Mouse (Mus musculus) lung, embryonic 16.5 days (tissue): ENCODE measurements around the gene Rbm7. TPM values are rescaled to one million over a fixed set of nuclear protein-coding genes. Genes with fewer than 3 reads are reported as not detected.
"Not testable (repeated sequence)": the region's sequence is repeated elsewhere in the genome, so short reads cannot be mapped to it uniquely, and the experiment has no call there.

ENCODE experiments used
- ATAC-seq: fragments of 200-750 bp; cut with Nextera tagmentation; 2 replicates; pipeline ENCODE4 v1.8.0; 2017; ENCODE audit warnings: low read depth, mild to moderate bottlenecking, moderate library complexity
- H3K27ac ChIP-seq: fragments of 300-500 bp; sonication (generic); 2 replicates; pipeline ENCODE4 v1.5.1; 2014; ENCODE audit warnings: mild to moderate bottlenecking, control low read depth, low read length
- H3K27me3 ChIP-seq: fragments of 300-500 bp; sonication (generic); 2 replicates; pipeline ENCODE4 v1.6.1; 2014; ENCODE audit warnings: low read depth, low read length, mixed read lengths; ENCODE audit not compliant: control insufficient read depth, insufficient read depth
- H3K36me3 ChIP-seq: fragments of 300-500 bp; sonication (generic); 2 replicates; pipeline ENCODE4 v1.6.1; 2014; ENCODE audit warnings: low read length; ENCODE audit not compliant: control insufficient read depth, insufficient read depth
- H3K4me1 ChIP-seq: fragments of 300-500 bp; sonication (generic); replicated peaks from 2 replicates; pipeline ENCODE4 v1.6.1; 2014; ENCODE audit warnings: low read length, mixed read lengths; ENCODE audit not compliant: control insufficient read depth, insufficient read depth
- H3K4me2 ChIP-seq: fragments of 300-500 bp; sonication (generic); 2 replicates; pipeline ENCODE4 v1.6.1; 2014; ENCODE audit warnings: low read depth, low read length, control low read depth
- H3K4me3 ChIP-seq: fragments of 300-500 bp; sonication (generic); 2 replicates; pipeline ENCODE4 v1.5.1; 2014; ENCODE audit warnings: mild to moderate bottlenecking, low read length, control low read depth
- H3K9ac ChIP-seq: fragments of 300-500 bp; sonication (generic); 2 replicates; pipeline ENCODE4 v1.6.1; 2014; ENCODE audit warnings: low read length, control low read depth
- H3K9me3 ChIP-seq: fragments of 300-500 bp; sonication (generic); 2 replicates; pipeline ENCODE4 v1.6.1; 2016; ENCODE audit warnings: low read length; ENCODE audit not compliant: control insufficient read depth
- WGBS: fragments of 180-500 bp; shearing (Covaris S2); extraction: QIAGEN DNeasy Blood & Tissue Kit; methylation state at CpG from one replicate; pipeline ENCODE4 v1.1.7; 2014; 5-methylcytosine and 5-hydroxymethylcytosine counted together
- polyA plus RNA-seq: library from polyadenylated mRNA; unstranded; fragments of >200 nt; fragmentation: Nextera tagmentation; extraction: Ambion mirVana; gene quantifications from 2 replicates; pipeline ENCODE4 v1.2.1, GENCODE M21; 2015

Rbm7 gene
- polyA plus RNA-seq, result 130 and 137 TPM in 2 replicates

DNA sequence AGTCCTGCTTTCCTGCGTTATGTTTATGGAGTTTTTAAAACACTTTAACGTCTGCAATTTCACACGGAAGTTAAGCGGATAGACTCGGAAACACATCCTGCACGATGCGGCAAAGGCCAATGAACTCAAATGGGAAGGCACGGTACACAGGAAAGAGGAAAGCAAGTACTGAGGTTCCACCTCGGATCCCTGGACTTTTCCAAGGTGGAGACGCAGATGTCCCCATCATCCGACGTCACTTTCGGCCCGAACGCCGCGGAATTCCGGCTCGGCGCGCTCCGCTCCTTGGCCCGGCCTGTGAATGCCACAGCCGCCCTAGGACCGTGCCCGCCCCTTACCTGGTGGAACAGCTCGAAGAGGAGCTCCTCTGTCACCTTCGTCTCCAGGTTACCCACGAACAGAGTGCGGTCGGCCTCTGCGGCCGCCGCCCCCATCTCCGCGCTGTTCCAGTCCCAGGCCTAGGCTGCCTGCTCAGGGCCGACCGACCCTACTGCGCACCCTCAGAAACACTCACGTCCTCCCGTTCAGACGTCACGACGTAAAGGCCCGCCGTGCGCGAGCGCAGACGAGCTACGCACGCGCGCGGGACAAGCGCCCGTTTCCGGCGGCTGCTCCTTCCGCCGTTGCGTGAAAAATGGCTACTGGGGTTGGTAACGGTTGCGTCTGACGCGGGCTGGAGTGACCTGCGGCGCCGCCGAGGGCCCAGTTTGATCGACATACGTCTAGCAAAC, at the start of gene Rbm7, which contains the start of gene Gm5617:
Gene Rbm7 (minus strand): TSS at position 483 of the 731 bp plus-strand sequence.
Gene Gm5617 (plus strand): TSS at position 626 of the 731 bp plus-strand sequence.
- Histone ChIP-seq H3K4me1 (peaks cover 13% of the 10 kb centered on the region), H3K27ac (peak within 1 kb of the TSS; percentile 89), H3K27me3 (no peaks in the 10 kb centered on the region), H3K4me3 (peak within 1 kb of the TSS; percentile 75), H3K9me3 (no peaks in the 10 kb centered on the region), H3K36me3 (peaks cover 23% of the 10 kb centered on the region), H3K9ac (peak within 1 kb of the TSS; percentile 96), H3K4me2 (peak within 1 kb of the TSS; percentile 78)
- peak; percentile 100 for ATAC-seq
- WGBS, result under 1% methylated on average over 72 of the region's 72 CpGs

- ATAC-seq, result no peak
- Histone ChIP-seq H3K9ac (no peak overlapping the region), H3K9me3 (0 out of 2 replicates have a peak, but pooled peaks cover 2% of the 10 kb centered on the region), H3K27ac (no peak overlapping the region), H3K4me3 (peak overlapping the region; percentile 17; the same call in 1 of the 2 replicates), H3K4me1 (0 out of 2 replicates have a peak, but pooled peaks cover 3% of the 10 kb centered on the region), H3K4me2 (peak overlapping the region; percentile 40), H3K27me3 (peaks cover 14% of the 10 kb centered on the region), H3K36me3 (no peaks in the 10 kb centered on the region)
- WGBS, result 9% methylated on average over 12 of the region's 12 CpGs
Measured at GRCm38 (mm10) chr9:48538688-48539087, 43.6 kb upstream of the Rbm7 start.

GRCm38 (mm10) chr9:48538044-48538645, 43.0 kb upstream of the Rbm7 start:
- Histone ChIP-seq H3K9me3 (0 out of 2 replicates have a peak, but pooled peaks cover 2% of the 10 kb centered on the region), H3K9ac (no peak overlapping the region), H3K27ac (no peak overlapping the region), H3K4me3 (no peak overlapping the region), H3K36me3 (no peaks in the 10 kb centered on the region), H3K4me2 (no peak overlapping the region), H3K4me1 (0 out of 2 replicates have a peak, but pooled peaks cover 3% of the 10 kb centered on the region), H3K27me3 (peaks cover 14% of the 10 kb centered on the region)
- WGBS, result 5% methylated on average over 17 of the region's 17 CpGs
- no peak for ATAC-seq

DNA sequence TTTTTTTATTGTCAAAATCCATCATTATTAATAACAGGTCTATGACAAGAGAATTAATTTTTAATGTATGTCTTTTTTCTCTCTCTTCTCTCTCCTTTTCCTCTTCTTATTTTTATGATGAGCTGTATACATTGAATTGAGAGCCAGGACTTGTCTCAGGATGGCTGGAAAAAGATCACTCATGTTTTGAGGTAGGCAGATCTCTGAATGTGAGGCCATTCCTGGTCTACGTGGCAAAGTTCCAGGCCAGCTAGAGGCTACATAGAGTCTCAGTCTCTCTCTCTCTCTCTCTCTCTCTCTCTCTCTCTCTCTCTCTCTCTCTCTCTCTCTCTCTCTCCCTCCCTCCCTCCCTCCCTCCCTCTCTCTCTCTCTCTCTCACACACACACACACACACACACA, 42.5 kb upstream of the Rbm7 start:
- WGBS, result 33% methylated on average over 1 of the region's 1 CpGs
- not testable (repeated sequence) for ATAC-seq, H3K4me2 ChIP-seq

GRCm38 (mm10) chr9:48536414-48536813, 41.3 kb upstream of the Rbm7 start:
- Histone ChIP-seq H3K9ac (no peak overlapping the region), H3K4me1 (0 out of 2 replicates have a peak, but pooled peaks cover 3% of the 10 kb centered on the region), H3K27ac (no peak overlapping the region), H3K4me2 (no peak overlapping the region), H3K9me3 (0 out of 2 replicates have a peak, but pooled peaks cover 2% of the 10 kb centered on the region), H3K36me3 (no peaks in the 10 kb centered on the region), H3K4me3 (no peak overlapping the region), H3K27me3 (peaks cover 14% of the 10 kb centered on the region)
- ATAC-seq, result no peak
- 57% methylated on average over 1 of the region's 1 CpGs for WGBS

More for the DNA sequence above, 42.5 kb upstream of the Rbm7 start:
- not testable (repeated sequence) for H3K27ac ChIP-seq, H3K4me1 ChIP-seq, H3K4me3 ChIP-seq, H3K36me3 ChIP-seq, H3K9me3 ChIP-seq, H3K9ac ChIP-seq
- H3K27me3 ChIP-seq, result peaks cover 14% of the 10 kb centered on the region

- no peaks in the 10 kb centered on the region for H3K9me3 ChIP-seq
- H3K9ac ChIP-seq, result no peak overlapping the region
- no peak for ATAC-seq
- no peaks in the 10 kb centered on the region for H3K36me3 ChIP-seq
- H3K27ac ChIP-seq, result no peak overlapping the region
- no peak overlapping the region for H3K4me3 ChIP-seq
- H3K4me2 ChIP-seq, result no peak overlapping the region
- no peaks in the 10 kb centered on the region for H3K4me1 ChIP-seq
- 86% methylated on average over 2 of the region's 2 CpGs for WGBS
- peaks cover 2% of the 10 kb centered on the region for H3K27me3 ChIP-seq
Measured at GRCm38 (mm10) chr9:48532730-48533129, 37.6 kb upstream of the Rbm7 start.

DNA sequence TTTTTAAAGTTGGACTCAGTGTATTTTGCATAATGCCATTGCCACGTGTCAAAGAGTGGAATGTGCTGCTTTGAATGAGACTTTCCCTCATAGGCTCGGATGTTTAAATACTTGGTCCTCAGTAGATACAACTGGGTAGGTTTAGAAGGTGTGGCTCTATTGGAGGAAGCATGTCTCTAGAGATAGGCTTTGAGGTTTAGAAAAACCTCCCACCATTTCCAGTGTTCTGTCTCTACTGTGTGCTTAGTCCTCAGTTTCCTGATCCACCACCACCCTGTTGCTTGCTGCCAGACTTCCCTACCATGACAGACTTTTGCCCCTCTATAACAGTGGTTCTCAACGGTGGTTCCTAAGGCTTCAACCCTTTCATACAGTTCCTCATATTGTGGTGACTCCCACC, 37.1 kb upstream of the Rbm7 start:
- 61% methylated on average over 3 of the region's 3 CpGs for WGBS

GRCm38 (mm10) chr9:48531294-48531693, 36.2 kb upstream of the Rbm7 start:
- Histone ChIP-seq H3K9ac (no peak overlapping the region), H3K4me3 (no peak overlapping the region), H3K27ac (no peak overlapping the region), H3K4me2 (no peak overlapping the region), H3K9me3 (no peaks in the 10 kb centered on the region), H3K36me3 (no peaks in the 10 kb centered on the region), H3K27me3 (no peaks in the 10 kb centered on the region), H3K4me1 (no peaks in the 10 kb centered on the region)
- 71% methylated on average over 4 of the region's 4 CpGs for WGBS
- no peak for ATAC-seq

More for the DNA sequence above, 37.1 kb upstream of the Rbm7 start:
- Histone ChIP-seq H3K4me2 (no peak overlapping the region), H3K27ac (no peak overlapping the region), H3K4me1 (no peaks in the 10 kb centered on the region), H3K9me3 (no peaks in the 10 kb centered on the region), H3K27me3 (peaks cover under 1% of the 10 kb centered on the region), H3K36me3 (no peaks in the 10 kb centered on the region), H3K4me3 (no peak overlapping the region), H3K9ac (no peak overlapping the region)
- ATAC-seq, result no peak

DNA sequence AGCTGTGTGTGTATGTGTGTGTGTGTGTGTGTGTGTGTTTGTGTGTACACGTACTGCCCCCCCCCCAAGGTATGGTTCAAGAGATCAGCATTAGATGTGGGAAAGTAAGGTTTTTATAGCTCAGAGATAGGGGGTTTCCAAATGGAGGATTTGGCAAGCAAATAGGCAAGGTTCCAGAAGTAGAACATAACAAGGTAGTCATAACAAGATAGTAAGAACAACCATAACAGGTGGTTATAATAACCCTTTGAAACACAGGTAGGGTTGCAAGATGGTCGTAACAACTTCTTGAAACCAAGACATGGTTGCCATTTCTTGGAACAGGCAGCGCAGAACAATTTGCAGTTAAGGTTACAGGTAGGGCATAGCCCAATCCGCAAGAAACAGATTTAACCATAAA, 31.4 kb upstream of the Rbm7 start:
- Histone ChIP-seq H3K9ac (no peak overlapping the region), H3K9me3 (no peaks in the 10 kb centered on the region), H3K36me3 (no peaks in the 10 kb centered on the region), H3K27me3 (no peaks in the 10 kb centered on the region), H3K4me3 (no peak overlapping the region), H3K4me2 (no peak overlapping the region), H3K4me1 (no peaks in the 10 kb centered on the region), H3K27ac (no peak overlapping the region)
- ATAC-seq, result no peak
- WGBS, result 91% methylated on average over 4 of the region's 4 CpGs
